Mouse (Mus musculus) ES-Bruce4 (cell line): ENCODE data around the gene Slx1b. TPM values are rescaled to one million over a fixed set of nuclear protein-coding genes. Genes with fewer than 3 reads are reported as not detected.
A peak's percentile ranks its signal among the peaks of the same experiment; 100 is the strongest.

ENCODE experiments used
- H3K27ac ChIP-seq: 2 replicates; pipeline ENCODE4 v1.5.1; 2012; ENCODE audit warnings: low read length, inconsistent platforms; ENCODE audit not compliant: insufficient read depth
- H3K27me3 ChIP-seq: 2 replicates; pipeline ENCODE4 v1.6.1; 2012; ENCODE audit warnings: mild to moderate bottlenecking, low read length, inconsistent platforms; ENCODE audit not compliant: control insufficient read depth, poor library complexity, insufficient read depth, severe bottlenecking
- H3K36me3 ChIP-seq: 2 replicates; pipeline ENCODE4 v1.6.1; 2012; ENCODE audit warnings: inconsistent platforms, mild to moderate bottlenecking, low read length, moderate library complexity; ENCODE audit not compliant: control insufficient read depth, poor library complexity, insufficient read depth, severe bottlenecking
- H3K4me1 ChIP-seq: one replicate; pipeline ENCODE4 v1.8.1; 2011; ENCODE audit warnings: low read length; ENCODE audit not compliant: control insufficient read depth, insufficient read depth
- H3K4me3 ChIP-seq: 2 replicates; pipeline ENCODE4 v1.5.1; 2011; ENCODE audit warnings: low read depth, mild to moderate bottlenecking, low read length
- H3K9ac ChIP-seq: 2 replicates; pipeline ENCODE4 v1.6.1; 2012; ENCODE audit warnings: low read depth, mild to moderate bottlenecking, inconsistent platforms; ENCODE audit not compliant: poor library complexity, severe bottlenecking
- H3K9me3 ChIP-seq: replicated peaks from 2 replicates; pipeline ENCODE4 v1.6.1; 2012; ENCODE audit warnings: mild to moderate bottlenecking, low read length, inconsistent platforms; ENCODE audit not compliant: control insufficient read depth, poor library complexity, insufficient read depth, severe bottlenecking
- CTCF ChIP-seq: IDR thresholded peaks from one replicate; pipeline ENCODE4 v1.8.1; 2011; ENCODE audit warnings: low read depth, low read length
- EP300 ChIP-seq: IDR thresholded peaks from 2 replicates; pipeline ENCODE4 v1.6.1; 2011; ENCODE audit warnings: low read depth, low read length; ENCODE audit not compliant: insufficient read depth
- POLR2A ChIP-seq: IDR thresholded peaks from one replicate; pipeline ENCODE4 v1.8.1; 2011; ENCODE audit warnings: low read length; ENCODE audit not compliant: insufficient read depth
- polyA plus RNA-seq: library from polyadenylated mRNA; stranded (reverse); fragments of >200 nt; gene quantifications from 2 replicates; pipeline ENCODE4 v1.2.4, GENCODE M21; 2011; ENCODE audit warnings: low read depth; ENCODE audit not compliant: missing spikeins, insufficient read depth, insufficient read length

The Slx1b gene
- polyA plus RNA-seq, 1 experiment = 16.6 TPM

GRCm38 (mm10) chr7:126701070-126701469 lies 5.5 kb upstream of the Slx1b start:
- H3K27me3 ChIP-seq = no peaks in the 10 kb centered on the region
- no peak overlapping the region for H3K4me3 ChIP-seq
- TF ChIP-seq CTCF (peak; percentile 88), EP300 (no peak)
- H3K4me1 ChIP-seq = no peaks in the 10 kb centered on the region
- no peak overlapping the region for H3K27ac ChIP-seq
- H3K9me3 ChIP-seq = no peaks in the 10 kb centered on the region
- no peaks in the 10 kb centered on the region for H3K36me3 ChIP-seq
- no peak overlapping the region for H3K9ac ChIP-seq

- no peaks in the 10 kb centered on the region for H3K27me3 ChIP-seq
- no peak overlapping the region for H3K27ac ChIP-seq
- H3K4me1 ChIP-seq = no peaks in the 10 kb centered on the region
- TF ChIP-seq CTCF (no peak), EP300 (no peak), POLR2A (no peak)
- no peak overlapping the region for H3K4me3 ChIP-seq
- H3K36me3 ChIP-seq = no peaks in the 10 kb centered on the region
- H3K9ac ChIP-seq = no peak overlapping the region
- H3K9me3 ChIP-seq = no peaks in the 10 kb centered on the region
Observed at GRCm38 (mm10) chr7:126700063-126701015, 4.8 kb upstream of the Slx1b start.

GRCm38 (mm10) chr7:126697838-126698237 lies 2.3 kb upstream of the Slx1b start:
- TF ChIP-seq EP300 = no peak
- no peak for TF ChIP-seq CTCF
- TF ChIP-seq POLR2A = no peak
- no peak overlapping the region for H3K4me3 ChIP-seq
- H3K4me1 ChIP-seq = no peaks in the 10 kb centered on the region
- no peaks in the 10 kb centered on the region for H3K36me3 ChIP-seq
- H3K9me3 ChIP-seq = no peaks in the 10 kb centered on the region
- H3K9ac ChIP-seq = no peak overlapping the region
- H3K27ac ChIP-seq = no peak overlapping the region
- no peaks in the 10 kb centered on the region for H3K27me3 ChIP-seq

- Histone ChIP-seq H3K9me3 (no peaks in the 10 kb centered on the region), H3K4me1 (peaks cover 2% of the 10 kb centered on the region), H3K36me3 (peaks cover under 1% of the 10 kb centered on the region; the same call in 1 of the 2 replicates), H3K27me3 (no peaks in the 10 kb centered on the region), H3K27ac (no peak overlapping the region), H3K9ac (peak overlapping the region; percentile 81), H3K4me3 (peak overlapping the region; percentile 95; the same call in 1 of the 2 replicates)
- TF ChIP-seq CTCF (no peak), POLR2A (no peak), EP300 (no peak)
Observed at GRCm38 (mm10) chr7:126696886-126697285, 1.3 kb upstream of the Slx1b start.

- no peaks in the 10 kb centered on the region for H3K9me3 ChIP-seq
- H3K9ac ChIP-seq = peak overlapping the region; percentile 81
- H3K4me1 ChIP-seq = peaks cover 2% of the 10 kb centered on the region
- no peaks in the 10 kb centered on the region for H3K27me3 ChIP-seq
- H3K27ac ChIP-seq = no peak overlapping the region
- H3K36me3 ChIP-seq = peaks cover 6% of the 10 kb centered on the region
- no peak for TF ChIP-seq CTCF
- TF ChIP-seq EP300 = no peak
- no peak for TF ChIP-seq POLR2A
- peak overlapping the region; percentile 95 for H3K4me3 ChIP-seq
Observed at GRCm38 (mm10) chr7:126696303-126696702, 719 bp upstream of the Slx1b start.

GRCm38 (mm10) chr7:126695210-126695611 lies 373 bp downstream of the Slx1b start, which contains the start of gene Bola2:
Gene Bola2 (plus strand): TSS chr7:126695401.
- Histone ChIP-seq H3K36me3 (peaks cover 14% of the 10 kb centered on the region), H3K4me1 (peaks cover 2% of the 10 kb centered on the region), H3K27ac (peak within 1 kb of the TSS; percentile 91), H3K9me3 (no peaks in the 10 kb centered on the region), H3K9ac (peak within 1 kb of the TSS; percentile 81), H3K27me3 (no peaks in the 10 kb centered on the region), H3K4me3 (peak within 1 kb of the TSS; percentile 95)
- TF ChIP-seq EP300 (no peak), CTCF (no peak), POLR2A (no peak)
